Mouse (Mus musculus): ENCODE measurements around the gene Stambp. TPM values are rescaled to one million over a fixed set of nuclear protein-coding genes. Genes with fewer than 3 reads are reported as not detected.

Gene Stambp
- 5.0 and 14.6 TPM in 2 replicates for polyA plus RNA-seq (2011; ENCODE audit: insufficient read depth, insufficient read length, low replicate concordance, missing spikeins)

- no peak for TF ChIP-seq POLR2A (IDR thresholded peaks at IDR 0.05; ENCODE audit: borderline replicate concordance, control insufficient read depth, low read depth, low read length)
- TF ChIP-seq CTCF (IDR thresholded peaks at IDR 0.05; ENCODE audit: control insufficient read depth, insufficient read depth, low read length): no peak
- Histone ChIP-seq H3K4me3 (replicated peaks; ENCODE audit: control insufficient read depth, low read depth, low read length) (peak within 1 kb of the TSS; percentile 85), H3K27ac (ENCODE audit: control insufficient read depth, insufficient read depth, low read depth, low read length, poor library complexity) (peak within 1 kb of the TSS; percentile 37; the same call in 1 of the 2 replicates), H3K4me1 (ENCODE audit: control insufficient read depth, insufficient read depth, low read length) (no peaks in the 10 kb centered on the region)
- WGBS: 1% methylated on average over 9 of the region's 11 CpGs
Observed at GRCm38 (mm10) chr6:83572671-83573070, at the start of gene Stambp. Stambp (minus strand) TSS chr6:83572729.

- WGBS: 74% methylated on average over 9 of the region's 9 CpGs
- TF ChIP-seq POLR2A (IDR thresholded peaks at IDR 0.05; ENCODE audit: borderline replicate concordance, control insufficient read depth, low read depth, low read length) (no peak), CTCF (IDR thresholded peaks at IDR 0.05; ENCODE audit: control insufficient read depth, insufficient read depth, low read length) (no peak)
- Histone ChIP-seq H3K4me1 (ENCODE audit: control insufficient read depth, insufficient read depth, low read length) (no peaks in the 10 kb centered on the region), H3K27ac (ENCODE audit: control insufficient read depth, insufficient read depth, low read depth, low read length, poor library complexity) (no peak overlapping the region), H3K4me3 (replicated peaks; ENCODE audit: control insufficient read depth, low read depth, low read length) (no peak overlapping the region)
Observed at GRCm38 (mm10) chr6:83619955-83620354, 47.4 kb upstream of the Stambp start.

- Histone ChIP-seq H3K27ac (ENCODE audit: control insufficient read depth, insufficient read depth, low read depth, low read length, poor library complexity) (no peak overlapping the region), H3K4me1 (ENCODE audit: control insufficient read depth, insufficient read depth, low read length) (no peaks in the 10 kb centered on the region), H3K4me3 (replicated peaks; ENCODE audit: control insufficient read depth, low read depth, low read length) (no peak overlapping the region)
- TF ChIP-seq CTCF (IDR thresholded peaks at IDR 0.05; ENCODE audit: control insufficient read depth, insufficient read depth, low read length): no peak
- no peak for TF ChIP-seq POLR2A (IDR thresholded peaks at IDR 0.05; ENCODE audit: borderline replicate concordance, control insufficient read depth, low read depth, low read length)
- 76% methylated on average over 15 of the region's 15 CpGs for WGBS
Observed at GRCm38 (mm10) chr6:83617581-83618335, 45.2 kb upstream of the Stambp start.

GRCm38 (mm10) chr6:83616512-83616911, 44.0 kb upstream of the Stambp start:
- H3K4me1 ChIP-seq (ENCODE audit: control insufficient read depth, insufficient read depth, low read length): no peaks in the 10 kb centered on the region
- 41% methylated on average over 5 of the region's 5 CpGs for WGBS
- H3K4me3 ChIP-seq (replicated peaks; ENCODE audit: control insufficient read depth, low read depth, low read length): no peak overlapping the region
- no peak overlapping the region for H3K27ac ChIP-seq (ENCODE audit: control insufficient read depth, insufficient read depth, low read depth, low read length, poor library complexity)
- no peak for TF ChIP-seq POLR2A (IDR thresholded peaks at IDR 0.05; ENCODE audit: borderline replicate concordance, control insufficient read depth, low read depth, low read length)
- TF ChIP-seq CTCF (IDR thresholded peaks at IDR 0.05; ENCODE audit: control insufficient read depth, insufficient read depth, low read length): peak; percentile 31

- Histone ChIP-seq H3K27ac (ENCODE audit: control insufficient read depth, insufficient read depth, low read depth, low read length, poor library complexity) (no peak overlapping the region), H3K4me3 (replicated peaks; ENCODE audit: control insufficient read depth, low read depth, low read length) (no peak overlapping the region)
- 80% methylated on average over 4 of the region's 4 CpGs for WGBS
Observed at GRCm38 (mm10) chr6:83614469-83614868, 41.9 kb upstream of the Stambp start.

GRCm38 (mm10) chr6:83612976-83613375, 40.4 kb upstream of the Stambp start:
- WGBS: 81% methylated on average over 1 of the region's 1 CpGs
- TF ChIP-seq POLR2A (IDR thresholded peaks at IDR 0.05; ENCODE audit: borderline replicate concordance, control insufficient read depth, low read depth, low read length): no peak
- no peak for TF ChIP-seq CTCF (IDR thresholded peaks at IDR 0.05; ENCODE audit: control insufficient read depth, insufficient read depth, low read length)
- H3K27ac ChIP-seq (ENCODE audit: control insufficient read depth, insufficient read depth, low read depth, low read length, poor library complexity): no peak overlapping the region
- no peaks in the 10 kb centered on the region for H3K4me1 ChIP-seq (ENCODE audit: control insufficient read depth, insufficient read depth, low read length)
- no peak overlapping the region for H3K4me3 ChIP-seq (replicated peaks; ENCODE audit: control insufficient read depth, low read depth, low read length)

More at GRCm38 (mm10) chr6:83614469-83614868, 41.9 kb upstream of the Stambp start:
- no peaks in the 10 kb centered on the region for H3K4me1 ChIP-seq (ENCODE audit: control insufficient read depth, insufficient read depth, low read length)
- TF ChIP-seq POLR2A (IDR thresholded peaks at IDR 0.05; ENCODE audit: borderline replicate concordance, control insufficient read depth, low read depth, low read length) (no peak), CTCF (IDR thresholded peaks at IDR 0.05; ENCODE audit: control insufficient read depth, insufficient read depth, low read length) (no peak)

- WGBS: 14% methylated on average over 6 of the region's 6 CpGs
- Histone ChIP-seq H3K4me1 (ENCODE audit: control insufficient read depth, insufficient read depth, low read length) (peaks cover 5% of the 10 kb centered on the region), H3K27ac (ENCODE audit: control insufficient read depth, insufficient read depth, low read depth, low read length, poor library complexity) (no peak overlapping the region), H3K4me3 (replicated peaks; ENCODE audit: control insufficient read depth, low read depth, low read length) (no peak overlapping the region)
- TF ChIP-seq POLR2A (IDR thresholded peaks at IDR 0.05; ENCODE audit: borderline replicate concordance, control insufficient read depth, low read depth, low read length) (no peak), CTCF (IDR thresholded peaks at IDR 0.05; ENCODE audit: control insufficient read depth, insufficient read depth, low read length) (no peak)
Observed at GRCm38 (mm10) chr6:83599636-83600174, 27.2 kb upstream of the Stambp start.

- TF ChIP-seq CTCF (IDR thresholded peaks at IDR 0.05; ENCODE audit: control insufficient read depth, insufficient read depth, low read length): no peak
Observed at GRCm38 (mm10) chr6:83599060-83599550, 26.6 kb upstream of the Stambp start.

More at GRCm38 (mm10) chr6:83599060-83599550, 26.6 kb upstream of the Stambp start:
- Histone ChIP-seq H3K27ac (ENCODE audit: control insufficient read depth, insufficient read depth, low read depth, low read length, poor library complexity) (no peak overlapping the region; the same call in 1 of the 2 replicates), H3K4me3 (replicated peaks; ENCODE audit: control insufficient read depth, low read depth, low read length) (peak overlapping the region; percentile 58), H3K4me1 (ENCODE audit: control insufficient read depth, insufficient read depth, low read length) (peaks cover 5% of the 10 kb centered on the region)
- 43% methylated on average over 24 of the region's 24 CpGs for WGBS

Measured in bone marrow, adult 2 months (tissue).